Mouse (Mus musculus) bone marrow macrophage, adult 2 months (primary cell): ENCODE results near the gene Zfp984. TPM values are rescaled to one million over a fixed set of nuclear protein-coding genes. Genes with fewer than 3 reads are reported as not detected.
"Not testable (repeated sequence)": the region's sequence is repeated elsewhere in the genome, so short reads cannot be mapped to it uniquely, and the experiment has no call there.

ENCODE experiments used
- H3K27ac ChIP-seq: 2 replicates; pipeline ENCODE4 v1.5.1; 2012; ENCODE audit warnings: low read depth, low read length; ENCODE audit not compliant: insufficient read depth
- H3K4me1 ChIP-seq: 2 replicates; pipeline ENCODE4 v1.6.1; 2012; ENCODE audit warnings: low read length; ENCODE audit not compliant: control insufficient read depth, insufficient read depth
- H3K4me3 ChIP-seq: 2 replicates; pipeline ENCODE4 v1.5.1; 2012; ENCODE audit warnings: mild to moderate bottlenecking, low read length, moderate library complexity; ENCODE audit not compliant: insufficient read depth
- POLR2A ChIP-seq: IDR thresholded peaks from 2 replicates; pipeline ENCODE4 v1.6.1; 2012; ENCODE audit warnings: mild to moderate bottlenecking, low read depth, low read length, borderline replicate concordance
- polyA plus RNA-seq: library from polyadenylated mRNA; stranded (reverse); fragments of >200 nt; gene quantifications from 2 replicates; pipeline ENCODE4 v1.2.4, GENCODE M21; 2012; ENCODE audit not compliant: missing spikeins, insufficient read depth, insufficient read length

Gene Zfp984
- polyA plus RNA-seq, 1 experiment: 38.2 TPM

- H3K4me3 ChIP-seq: no peak overlapping the region
- H3K4me1 ChIP-seq: no peaks in the 10 kb centered on the region
- H3K27ac ChIP-seq: no peak overlapping the region
- TF ChIP-seq POLR2A: no peak
Measured at GRCm38 (mm10) chr4:147813249-147813765, 3.7 kb upstream of the Zfp984 start.

GRCm38 (mm10) chr4:147809966-147810304 is 347 bp upstream of the Zfp984 start:
- not testable (repeated sequence) for H3K4me1 ChIP-seq
- peak overlapping the region; percentile 68; the same call in 1 of the 2 replicates for H3K4me3 ChIP-seq

GRCm38 (mm10) chr4:147808483-147808882 is 1.1 kb downstream of the Zfp984 start:
- peak overlapping the region; percentile 68 for H3K4me3 ChIP-seq
- H3K27ac ChIP-seq: not testable (repeated sequence)

More at GRCm38 (mm10) chr4:147809966-147810304, 347 bp upstream of the Zfp984 start:
- peak overlapping the region; percentile 98 for H3K27ac ChIP-seq

GRCm38 (mm10) chr4:147795308-147795707 is 14.3 kb downstream of the Zfp984 start:
- H3K27ac ChIP-seq, H3K4me1 ChIP-seq, H3K4me3 ChIP-seq: not testable (repeated sequence)

More at GRCm38 (mm10) chr4:147808483-147808882, 1.1 kb downstream of the Zfp984 start:
- H3K4me1 ChIP-seq: not testable (repeated sequence)

GRCm38 (mm10) chr4:147794026-147794665 is 15.4 kb downstream of the Zfp984 start:
- H3K27ac ChIP-seq, H3K4me1 ChIP-seq, H3K4me3 ChIP-seq: not testable (repeated sequence)

- not testable (repeated sequence) for H3K4me3 ChIP-seq, H3K27ac ChIP-seq, H3K4me1 ChIP-seq
Measured at GRCm38 (mm10) chr4:147793390-147793916, 16.1 kb downstream of the Zfp984 start.

- H3K4me3 ChIP-seq, H3K4me1 ChIP-seq, H3K27ac ChIP-seq: not testable (repeated sequence)
Measured at GRCm38 (mm10) chr4:147791729-147792128, 17.9 kb downstream of the Zfp984 start.

- H3K4me1 ChIP-seq, H3K27ac ChIP-seq, H3K4me3 ChIP-seq: not testable (repeated sequence)
Measured at GRCm38 (mm10) chr4:147746255-147746654, 63.3 kb downstream of the Zfp984 start.

GRCm38 (mm10) chr4:147738636-147739369 is 70.8 kb downstream of the Zfp984 start:
- H3K4me1 ChIP-seq, H3K4me3 ChIP-seq: not testable (repeated sequence)

More at GRCm38 (mm10) chr4:147738636-147739369, 70.8 kb downstream of the Zfp984 start:
- H3K27ac ChIP-seq: not testable (repeated sequence)

Other genes with a start within 250 kb of the Zfp984 start
- 1.5 and 1.6 TPM in 2 replicates for gene Zfp979, start 167.3 kb downstream of the Zfp984 start, polyA plus RNA-seq
- gene Zfp534, start 107.2 kb downstream of the Zfp984 start, polyA plus RNA-seq: not detected in 2 replicates
- gene Zfp933, start 38.6 kb upstream of the Zfp984 start, polyA plus RNA-seq: 8.9 and 13.4 TPM in 2 replicates
- gene Miip, start 59.0 kb upstream of the Zfp984 start, polyA plus RNA-seq: 37.6 and 37.7 TPM in 2 replicates
- gene Fv1, start 59.2 kb upstream of the Zfp984 start, polyA plus RNA-seq: 2.2 and 2.9 TPM in 2 replicates
- gene Mfn2, start 94.9 kb upstream of the Zfp984 start, polyA plus RNA-seq: 21.6 and 25.6 TPM in 2 replicates
- 95.3 and 101 TPM in 2 replicates for gene Plod1, start 127.0 kb upstream of the Zfp984 start, polyA plus RNA-seq
- gene 2510039O18Rik, start 131.1 kb upstream of the Zfp984 start, polyA plus RNA-seq: 57.5 and 59.0 TPM in 2 replicates
- gene Nppb, start 176.0 kb upstream of the Zfp984 start, polyA plus RNA-seq: not detected in 2 replicates
- not detected in 2 replicates for gene Nppa, start 190.9 kb upstream of the Zfp984 start, polyA plus RNA-seq
- 8.2 and 9.0 TPM in 2 replicates for gene Clcn6, start 229.0 kb upstream of the Zfp984 start, polyA plus RNA-seq
- gene Mthfr, start 229.3 kb upstream of the Zfp984 start, polyA plus RNA-seq: 59.0 and 67.2 TPM in 2 replicates